Mouse (Mus musculus): ENCODE measurements around the gene Sin3b.
"Not testable (repeated sequence)": the region's sequence is repeated elsewhere in the genome, so short reads cannot be mapped to it uniquely, and the experiment has no call there.

Gene Sin3b

GRCm38 (mm10) chr8:72722769-72723650 is at the start of gene Sin3b:
Gene Sin3b (plus strand): TSS chr8:72723285.
- in situ Hi-C loops (cut with MboI, MseI): loop anchor here (5.0 kb wide), 1 partner anchor 41 kb away; no protein-coding TSS in a partner anchor

GRCm38 (mm10) chr8:72674184-72674583 is 48.9 kb upstream of the Sin3b start:
- in situ Hi-C loops (cut with MboI, MseI): no loop called here

- in situ Hi-C loops (cut with MboI, MseI): no loop called here
These were observed 46.6 kb upstream of the Sin3b start for GRCm38 (mm10) chr8:72676436-72676835.

- in situ Hi-C loops (cut with MboI, MseI): not testable (repeated sequence)
These were observed 46.2 kb upstream of the Sin3b start for GRCm38 (mm10) chr8:72676844-72677243.

GRCm38 (mm10) chr8:72677331-72677730 is 45.8 kb upstream of the Sin3b start:
- in situ Hi-C loops (cut with MboI, MseI): no loop called here

- in situ Hi-C loops (cut with MboI, MseI): loop anchor here (5.0 kb wide), 3 partner anchors 42 to 672 kb away; partner anchors contain the start of genes Large1 and Sin3b
These were observed 43.0 kb upstream of the Sin3b start for GRCm38 (mm10) chr8:72680133-72680532.

- in situ Hi-C loops (cut with MboI, MseI): loop anchor here (5.0 kb wide), 3 partner anchors 40 to 670 kb away; partner anchors contain the start of genes Large1 and Sin3b
These were observed 40.9 kb upstream of the Sin3b start for GRCm38 (mm10) chr8:72682051-72682687.

- in situ Hi-C loops (cut with MboI, MseI): loop anchor here (5.0 kb wide), 3 partner anchors 39 to 669 kb away; partner anchors contain the start of genes Large1 and Sin3b
These were observed 40.0 kb upstream of the Sin3b start for GRCm38 (mm10) chr8:72683010-72683521.

GRCm38 (mm10) chr8:72683572-72684099 is 39.4 kb upstream of the Sin3b start:
- in situ Hi-C loops (cut with MboI, MseI): loop anchor here (5.0 kb wide), 3 partner anchors 39 to 669 kb away; partner anchors contain the start of genes Large1 and Sin3b

- in situ Hi-C loops (cut with MboI, MseI): loop anchor here (10.0 kb wide), 1 partner anchor 1066 kb away; no protein-coding TSS in a partner anchor
These were observed 24.6 kb upstream of the Sin3b start for GRCm38 (mm10) chr8:72698349-72698926.

- in situ Hi-C loops (cut with MboI, MseI): no loop called here
These were observed 10.5 kb upstream of the Sin3b start for GRCm38 (mm10) chr8:72712569-72712968.

GRCm38 (mm10) chr8:72716594-72716993 is 6.5 kb upstream of the Sin3b start:
- in situ Hi-C loops (cut with MboI, MseI): no loop called here

GRCm38 (mm10) chr8:72720541-72720940 is 2.5 kb upstream of the Sin3b start:
- in situ Hi-C loops (cut with MboI, MseI): loop anchor here (5.0 kb wide), 1 partner anchor 38 kb away; no protein-coding TSS in a partner anchor

- in situ Hi-C loops (cut with MboI, MseI): loop anchor here (5.0 kb wide), 1 partner anchor 41 kb away; no protein-coding TSS in a partner anchor
These were observed 541 bp downstream of the Sin3b start for GRCm38 (mm10) chr8:72723651-72724001.

- in situ Hi-C loops (cut with MboI, MseI): no loop called here
These were observed 5.6 kb downstream of the Sin3b start for GRCm38 (mm10) chr8:72728636-72729035.

GRCm38 (mm10) chr8:72735001-72735400 is 11.9 kb downstream of the Sin3b start:
- in situ Hi-C loops (cut with MboI, MseI): no loop called here

GRCm38 (mm10) chr8:72736868-72737267 is 13.8 kb downstream of the Sin3b start:
- in situ Hi-C loops (cut with MboI, MseI): no loop called here

GRCm38 (mm10) chr8:72746061-72746460 is 23.0 kb downstream of the Sin3b start:
- in situ Hi-C loops (cut with MboI, MseI): loop anchor here (5.0 kb wide), 1 partner anchor 64 kb away; no protein-coding TSS in a partner anchor

- in situ Hi-C loops (cut with MboI, MseI): loop anchor here (5.0 to 10.0 kb wide), 2 partner anchors 68 to 1475 kb away; partner anchors contain the start of genes Haus8 and Myo9b
These were observed 26.8 kb downstream of the Sin3b start for GRCm38 (mm10) chr8:72749846-72750245.

GRCm38 (mm10) chr8:72750266-72750665 is 27.2 kb downstream of the Sin3b start:
- in situ Hi-C loops (cut with MboI, MseI): loop anchor here (10.0 kb wide), 1 partner anchor 1475 kb away; the partner anchor contains the start of genes Haus8 and Myo9b

- in situ Hi-C loops (cut with MboI, MseI): loop anchor here (10.0 kb wide), 1 partner anchor 1476 kb away; the partner anchor contains the start of genes Haus8 and Myo9b
These were observed 28.0 kb downstream of the Sin3b start for GRCm38 (mm10) chr8:72751126-72751525.

Measured in T-helper 1 cell (primary cell).